Mouse (Mus musculus) bone marrow macrophage, adult 2 months (primary cell): ENCODE measurements around the gene Sbno2.

Source experiments
- CTCF ChIP-seq: IDR thresholded peaks from 2 replicates; pipeline ENCODE4 v1.5.1; 2012; ENCODE audit warnings: low read depth, mild to moderate bottlenecking, low read length, moderate library complexity
- POLR2A ChIP-seq: IDR thresholded peaks from 2 replicates; pipeline ENCODE4 v1.6.1; 2012; ENCODE audit warnings: mild to moderate bottlenecking, low read depth, low read length, borderline replicate concordance

- TF ChIP-seq CTCF (no peak), POLR2A (no peak)
Measured at GRCm38 (mm10) chr10:80105460-80105859, at the start of gene Sbno2.
